Comparison of ENCODE assay signal across 12 mouse cellular contexts in genomic region chr9:120068047-120068446, GRCm38 (mm10). TPM values are rescaled to one million over a fixed set of nuclear protein-coding genes. Genes with fewer than 3 reads are reported as not detected.
DNase-seq lines count a peak whose midpoint lies in the region; ATAC-seq and TF ChIP-seq lines count a peak whose summit lies in the region.
"Had no signal": no experiment of that assay in that cellular context is flagged by ENCODE, and none has a peak within 500 bp of the region (broad histone marks: within the 10 kb centered on the region; RNA-seq: fewer than 3 reads in every experiment).

No protein-coding gene starts in this region.

- no peak for TF ChIP-seq CTCF in intestine, postnatal 0 days (IDR thresholded peaks at IDR 0.05; ENCODE audit: low read depth)

- H3K27me3 ChIP-seq in liver, embryonic 12.5 days (replicated peaks) = no peaks in the 10 kb centered on the region
- H3K27me3 ChIP-seq in intestine, postnatal 0 days (replicated peaks; ENCODE audit: control insufficient read depth, insufficient read depth, low read length) = no peaks in the 10 kb centered on the region
- no peaks in the 10 kb centered on the region for H3K27me3 ChIP-seq in stomach, embryonic 15.5 days (replicated peaks)

- H3K27ac ChIP-seq in liver, embryonic 12.5 days = no peak overlapping the region
- H3K27ac ChIP-seq in intestine, postnatal 0 days (ENCODE audit: low read depth, low read length) = no peak overlapping the region
- H3K27ac ChIP-seq in stomach, embryonic 15.5 days = no peak overlapping the region; the same call in 1 of the 2 replicates
- H3K27ac ChIP-seq: hindbrain, postnatal 0 days had no signal

- H3K9ac ChIP-seq in liver, embryonic 12.5 days = no peak overlapping the region
- H3K9ac ChIP-seq in intestine, postnatal 0 days (ENCODE audit: low read depth, low read length) = no peak overlapping the region
- no peak overlapping the region for H3K9ac ChIP-seq in stomach, embryonic 15.5 days
- H3K9ac ChIP-seq: lung, embryonic 14.5 days had no signal

- 20% methylated on average over 10 of the region's 10 CpGs for WGBS in liver, embryonic 12.5 days (ENCODE audit: insufficient replicate concordance)
- 32% methylated on average over 10 of the region's 10 CpGs for WGBS in intestine, postnatal 0 days
- 45% methylated on average over 10 of the region's 10 CpGs for whole genome bisulfite sequencing in stomach, embryonic 15.5 days

- no peak for ATAC-seq in liver, embryonic 12.5 days
- 0 out of 2 replicates have a peak, but pooled peaks have one; percentile 57 for ATAC-seq in intestine, postnatal 0 days
- ATAC-seq in stomach, embryonic 15.5 days (ENCODE audit: insufficient read depth, low FRiP score, low read depth) = peak; percentile 41; the same call in 1 of the 2 replicates
- ATAC-seq: hindbrain, postnatal 0 days had no signal

- DNase-seq in liver = peak; percentile 22
- peak; percentile 57 for DNase-seq in brain, adult 2 months (ENCODE audit: low read depth, low spot score)
- DNase-seq in cerebellum, postnatal 4 days (ENCODE audit: low spot score in 2 of 2) = no peak
- no peak for DNase-seq in lung, postnatal 10 days
- DNase-seq: lung, embryonic 14.5 days; thymus, postnatal 25 days had no signal

- peaks cover 15% of the 10 kb centered on the region for H3K4me1 ChIP-seq in liver, embryonic 12.5 days
- no peaks in the 10 kb centered on the region for H3K4me1 ChIP-seq in intestine, postnatal 0 days (replicated peaks; ENCODE audit: control insufficient read depth, insufficient read depth, low read length)
- H3K4me1 ChIP-seq in stomach, embryonic 15.5 days = no peaks in the 10 kb centered on the region; the same call in 1 of the 2 replicates

- no peak overlapping the region for H3K4me3 ChIP-seq in liver, embryonic 12.5 days
- H3K4me3 ChIP-seq in intestine, postnatal 0 days (ENCODE audit: low read depth, low read length) = no peak overlapping the region
- no peak overlapping the region for H3K4me3 ChIP-seq in stomach, embryonic 15.5 days (replicated peaks)
- H3K4me3 ChIP-seq: erythroblast, embryonic 14.5 days had no signal

- H3K4me2 ChIP-seq in liver, embryonic 12.5 days = no peak overlapping the region
- H3K4me2 ChIP-seq in intestine, postnatal 0 days (replicated peaks; ENCODE audit: low read depth) = 0 out of 2 replicates have a peak overlapping the region, but pooled peaks have one; percentile 13
- no peak overlapping the region for H3K4me2 ChIP-seq in stomach, embryonic 15.5 days
- H3K4me2 ChIP-seq: lung, embryonic 14.5 days had no signal

- no peaks in the 10 kb centered on the region for H3K9me3 ChIP-seq in liver, embryonic 12.5 days (replicated peaks)
- no peaks in the 10 kb centered on the region for H3K9me3 ChIP-seq in intestine, postnatal 0 days (ENCODE audit: control insufficient read depth)
- no peaks in the 10 kb centered on the region for H3K9me3 ChIP-seq in stomach, embryonic 15.5 days

- H3K36me3 ChIP-seq in liver, embryonic 12.5 days = no peaks in the 10 kb centered on the region
- H3K36me3 ChIP-seq in intestine, postnatal 0 days (ENCODE audit: control insufficient read depth, insufficient read depth) = no peaks in the 10 kb centered on the region
- no peaks in the 10 kb centered on the region for H3K36me3 ChIP-seq in stomach, embryonic 15.5 days

RNA-seq across cellular contexts. Expression of gene Cx3cr1, which starts 1.6 kb away (rescaled TPM):
- polyA plus RNA-seq in liver, embryonic 12.5 days (2016; fragmentation: Nextera tagmentation; extraction: Ambion mirVana) = 5.4 and 6.0 TPM in 2 replicates
- polyA plus RNA-seq in intestine, postnatal 0 days (2015; fragmentation: Nextera tagmentation; extraction: Ambion mirVana) = 5.4 and 6.5 TPM in 2 replicates
- polyA plus RNA-seq in stomach, embryonic 15.5 days (2015; fragmentation: Nextera tagmentation; extraction: Ambion mirVana) = 12.3 and 13.3 TPM in 2 replicates

RNA-seq across cellular contexts. Expression of gene Ccr8, which starts 23.9 kb away (rescaled TPM):
- not detected in 2 replicates for polyA plus RNA-seq in liver, embryonic 12.5 days (2016; fragmentation: Nextera tagmentation; extraction: Ambion mirVana)
- 0.25 and 0.42 TPM in 2 replicates for polyA plus RNA-seq in intestine, postnatal 0 days (2015; fragmentation: Nextera tagmentation; extraction: Ambion mirVana)
- 0.88 and 1.4 TPM in 2 replicates for polyA plus RNA-seq in stomach, embryonic 15.5 days (2015; fragmentation: Nextera tagmentation; extraction: Ambion mirVana)
- polyA plus RNA-seq: erythroblast, embryonic 14.5 days; heart, postnatal 0 days; hindbrain, postnatal 0 days had no signal

RNA-seq across cellular contexts. Expression of gene Slc25a38, which starts 42.1 kb away (rescaled TPM):
- polyA plus RNA-seq in liver, embryonic 12.5 days (2016; fragmentation: Nextera tagmentation; extraction: Ambion mirVana) = 142 and 144 TPM in 2 replicates
- polyA plus RNA-seq in intestine, postnatal 0 days (2015; fragmentation: Nextera tagmentation; extraction: Ambion mirVana) = 15.8 and 16.1 TPM in 2 replicates
- polyA plus RNA-seq in stomach, embryonic 15.5 days (2015; fragmentation: Nextera tagmentation; extraction: Ambion mirVana) = 32.3 and 37.6 TPM in 2 replicates

RNA-seq across cellular contexts. Expression of gene Xirp1, which starts 44.6 kb away (rescaled TPM):
- polyA plus RNA-seq in liver, embryonic 12.5 days (2016; fragmentation: Nextera tagmentation; extraction: Ambion mirVana) = 0.02 and 0.07 TPM in 2 replicates
- polyA plus RNA-seq in intestine, postnatal 0 days (2015; fragmentation: Nextera tagmentation; extraction: Ambion mirVana) = 0.10 and 0.14 TPM in 2 replicates
- 0.08 TPM in 2 replicates for polyA plus RNA-seq in stomach, embryonic 15.5 days (2015; fragmentation: Nextera tagmentation; extraction: Ambion mirVana)
- polyA plus RNA-seq: erythroblast, embryonic 14.5 days had no signal

RNA-seq across cellular contexts. Expression of gene Rpsa, which starts 59.4 kb away (rescaled TPM):
- polyA plus RNA-seq in liver, embryonic 12.5 days (2016; fragmentation: Nextera tagmentation; extraction: Ambion mirVana) = 1,191 and 1,263 TPM in 2 replicates
- 654 and 675 TPM in 2 replicates for polyA plus RNA-seq in intestine, postnatal 0 days (2015; fragmentation: Nextera tagmentation; extraction: Ambion mirVana)
- polyA plus RNA-seq in stomach, embryonic 15.5 days (2015; fragmentation: Nextera tagmentation; extraction: Ambion mirVana) = 1,300 and 1,322 TPM in 2 replicates

Comparison
In these comparisons a context has a peak if more than half of its experiments do, and no peak if none do; other contexts are left out.
1. DNase-seq: peak in liver (single experiment) and brain, adult 2 months (single experiment); none in cerebellum, postnatal 4 days (0 of 2) and lung, postnatal 10 days (single experiment).